Mouse (Mus musculus) kidney, embryonic 14.5 days (tissue): Measurements from ENCODE around the gene Ugt1a7c. TPM values are rescaled to one million over a fixed set of nuclear protein-coding genes. Genes with fewer than 3 reads are reported as not detected.
A peak's percentile ranks its signal among the peaks of the same experiment; 100 is the strongest.
"Not testable (repeated sequence)": the region's sequence is repeated elsewhere in the genome, so short reads cannot be mapped to it uniquely, and the experiment has no call there.

ENCODE experiments used
- ATAC-seq: fragments of 200-750 bp; cut with Nextera tagmentation; 2 replicates; pipeline ENCODE4 v1.8.0; 2017; ENCODE audit warnings: moderate number of reproducible peaks, mild to moderate bottlenecking, moderate TSS enrichment, moderate library complexity; ENCODE audit not compliant: low FRiP score, low TSS enrichment
- H3K27ac ChIP-seq: fragments of 300-500 bp; sonication (generic); 2 replicates; pipeline ENCODE4 v1.5.1; 2014; ENCODE audit warnings: low read depth, mild to moderate bottlenecking, low read length, moderate library complexity, mixed read lengths
- H3K27me3 ChIP-seq: fragments of 300-500 bp; sonication (generic); 2 replicates; pipeline ENCODE4 v1.6.1; 2014; ENCODE audit warnings: mild to moderate bottlenecking, low read length; ENCODE audit not compliant: control insufficient read depth, insufficient read depth
- H3K36me3 ChIP-seq: fragments of 300-500 bp; sonication (generic); 2 replicates; pipeline ENCODE4 v1.6.1; 2014; ENCODE audit warnings: low read length, mixed read lengths; ENCODE audit not compliant: control insufficient read depth, insufficient read depth
- H3K4me1 ChIP-seq: fragments of 300-500 bp; sonication (generic); 2 replicates; pipeline ENCODE4 v1.6.1; 2014; ENCODE audit warnings: low read length, mixed read lengths; ENCODE audit not compliant: control insufficient read depth, insufficient read depth
- H3K4me2 ChIP-seq: fragments of 300-500 bp; sonication (generic); replicated peaks from 2 replicates; pipeline ENCODE4 v1.6.1; 2014; ENCODE audit warnings: low read depth, mild to moderate bottlenecking, low read length
- H3K4me3 ChIP-seq: fragments of 300-500 bp; sonication (generic); 2 replicates; pipeline ENCODE4 v1.5.1; 2014; ENCODE audit warnings: mild to moderate bottlenecking, low read length
- H3K9ac ChIP-seq: fragments of 300-500 bp; sonication (generic); 2 replicates; pipeline ENCODE4 v1.6.1; 2014; ENCODE audit warnings: low read depth, mild to moderate bottlenecking, low read length, moderate library complexity
- H3K9me3 ChIP-seq: fragments of 300-500 bp; sonication (generic); 2 replicates; pipeline ENCODE4 v1.6.1; 2016; ENCODE audit warnings: low read length; ENCODE audit not compliant: control insufficient read depth
- WGBS: fragments of 180-500 bp; shearing (Covaris S2); extraction: QIAGEN DNeasy Blood & Tissue Kit; methylation state at CpG from one replicate; pipeline ENCODE4 v1.1.7; 2014; 5-methylcytosine and 5-hydroxymethylcytosine counted together
- polyA plus RNA-seq: library from polyadenylated mRNA; unstranded; fragments of >200 nt; fragmentation: Nextera tagmentation; extraction: Ambion mirVana; gene quantifications from 2 replicates; pipeline ENCODE4 v1.2.1, GENCODE M21; 2014

Gene Ugt1a7c
- 4.6 and 6.1 TPM in 2 replicates for polyA plus RNA-seq

DNA sequence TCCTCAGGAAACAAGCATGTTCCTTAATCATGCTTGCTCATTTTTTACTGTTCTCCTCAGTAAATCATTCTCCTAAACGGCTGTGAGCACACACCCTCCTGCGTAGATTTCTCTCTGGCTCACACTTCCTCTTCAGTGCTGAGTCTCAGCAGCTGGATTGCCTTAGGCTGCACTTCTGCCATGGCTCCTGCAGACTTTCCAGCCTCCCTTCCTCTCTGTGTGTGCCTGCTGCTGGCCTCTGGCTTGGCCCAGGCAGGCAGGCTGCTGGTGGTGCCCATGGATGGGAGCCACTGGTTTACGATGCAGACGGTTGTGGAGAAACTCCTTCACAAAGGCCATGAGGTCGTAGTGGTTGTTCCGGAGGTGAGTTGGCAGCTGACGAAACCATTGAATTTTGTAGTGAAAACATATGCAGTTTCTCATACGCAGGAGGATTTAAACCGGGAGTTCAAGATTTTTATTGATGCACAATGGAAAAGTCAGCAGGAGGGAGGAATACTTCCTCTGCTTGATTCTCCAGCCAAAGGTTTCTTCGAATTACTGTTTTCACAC lies at the start of gene Ugt1a7c:
Gene Ugt1a7c (plus strand): TSS at position 122 of the 552 bp plus-strand sequence.
- WGBS = 16% methylated on average over 10 of the region's 10 CpGs
- ATAC-seq = peak; percentile 86
- Histone ChIP-seq H3K4me1 (peaks cover 4% of the 10 kb centered on the region; the same call in 1 of the 2 replicates), H3K4me3 (no peak within 1 kb of the TSS; the same call in 1 of the 2 replicates), H3K27me3 (no peaks in the 10 kb centered on the region), H3K9me3 (no peaks in the 10 kb centered on the region), H3K36me3 (no peaks in the 10 kb centered on the region), H3K27ac (peak within 1 kb of the TSS; percentile 67), H3K4me2 (peak within 1 kb of the TSS; percentile 29), H3K9ac (no peak within 1 kb of the TSS)

DNA sequence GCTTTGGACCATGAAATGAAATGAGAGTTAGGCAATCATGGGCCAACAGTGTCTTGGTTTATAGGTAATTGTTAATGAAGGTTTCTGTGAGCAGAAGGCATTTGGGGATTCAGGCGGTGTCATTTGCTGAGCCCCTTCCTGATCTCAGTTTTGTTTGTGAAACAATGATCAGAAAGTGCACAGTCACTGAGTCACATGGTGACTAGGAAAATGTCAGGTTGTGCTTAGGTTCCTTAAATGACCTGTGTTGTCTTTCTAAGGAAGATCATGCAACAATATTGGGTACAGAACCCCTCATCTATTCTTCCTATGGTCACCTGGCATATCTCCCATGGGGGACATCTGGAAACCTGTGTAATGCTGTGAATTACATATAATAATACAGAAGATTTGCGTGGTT lies 47.5 kb upstream of the Ugt1a7c start:
- not testable (repeated sequence) for H3K27me3 ChIP-seq, H3K9ac ChIP-seq, H3K4me2 ChIP-seq, H3K27ac ChIP-seq, H3K4me1 ChIP-seq, ATAC-seq, H3K9me3 ChIP-seq, H3K4me3 ChIP-seq, H3K36me3 ChIP-seq
- 88% methylated on average over 2 of the region's 2 CpGs for WGBS

DNA sequence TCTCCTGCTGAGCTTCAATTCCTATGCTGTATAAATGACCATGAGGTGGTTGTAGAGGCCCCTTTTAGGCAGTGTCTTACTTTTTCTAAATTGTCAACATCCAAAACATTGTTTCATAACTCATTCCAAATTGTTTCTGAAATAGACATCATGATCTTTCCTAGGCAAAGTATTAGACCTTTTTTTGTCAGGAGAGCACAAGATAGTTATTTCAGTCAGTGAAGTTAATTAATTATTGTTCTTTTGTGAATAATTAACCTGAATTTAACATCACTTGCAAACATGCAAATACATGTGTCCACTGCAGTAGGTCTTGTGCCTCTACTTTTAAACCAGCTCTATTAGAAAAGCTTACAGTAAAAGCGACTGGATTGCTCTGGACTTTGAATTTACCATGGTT lies 39.8 kb upstream of the Ugt1a7c start, which contains the start of gene Ugt1a10:
Gene Ugt1a10 (plus strand): TSS at position 301 of the 400 bp plus-strand sequence.
- Histone ChIP-seq H3K4me2 (no peak within 1 kb of the TSS), H3K4me3 (no peak within 1 kb of the TSS), H3K27me3 (no peaks in the 10 kb centered on the region), H3K9ac (no peak within 1 kb of the TSS), H3K27ac (no peak within 1 kb of the TSS), H3K9me3 (no peaks in the 10 kb centered on the region), H3K36me3 (no peaks in the 10 kb centered on the region), H3K4me1 (no peaks in the 10 kb centered on the region)
- WGBS = 80% methylated on average over 1 of the region's 1 CpGs
- no peak for ATAC-seq

GRCm38 (mm10) chr1:88066472-88067102 lies 28.3 kb upstream of the Ugt1a7c start:
- not testable (repeated sequence) for H3K4me1 ChIP-seq, H3K4me2 ChIP-seq, H3K27ac ChIP-seq, H3K36me3 ChIP-seq, H3K9me3 ChIP-seq, H3K27me3 ChIP-seq, H3K4me3 ChIP-seq, H3K9ac ChIP-seq
- peak; percentile 52; the same call in 1 of the 2 replicates for ATAC-seq
- 45% methylated on average over 1 of the region's 2 CpGs for WGBS

DNA sequence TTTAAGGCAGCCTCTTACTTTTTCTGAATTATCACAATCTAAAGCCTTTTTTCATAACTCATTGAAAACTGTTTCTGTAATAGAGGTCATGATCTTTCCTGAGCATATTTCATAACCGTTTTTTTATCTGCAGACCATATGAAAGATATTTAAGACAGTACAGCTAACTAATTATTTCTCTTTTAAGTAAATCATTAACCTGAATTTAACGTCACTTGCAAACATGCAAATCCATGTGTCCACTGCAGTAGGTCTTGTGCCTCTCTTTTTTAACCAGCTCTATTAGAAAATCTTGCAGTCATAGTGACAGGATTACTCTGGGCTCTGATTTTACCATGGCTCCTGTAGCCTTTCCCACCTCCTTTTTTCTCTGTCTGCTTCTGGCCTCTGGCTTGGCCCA lies 24.4 kb upstream of the Ugt1a7c start, which contains the start of gene Ugt1a9:
Gene Ugt1a9 (plus strand): TSS at position 306 of the 400 bp plus-strand sequence.
- Histone ChIP-seq H3K4me2 (no peak within 1 kb of the TSS), H3K27ac (no peak within 1 kb of the TSS), H3K27me3 (no peaks in the 10 kb centered on the region), H3K4me1 (no peaks in the 10 kb centered on the region), H3K9me3 (no peaks in the 10 kb centered on the region), H3K36me3 (no peaks in the 10 kb centered on the region), H3K4me3 (no peak within 1 kb of the TSS), H3K9ac (no peak within 1 kb of the TSS)
- ATAC-seq = no peak
- 71% methylated on average over 2 of the region's 2 CpGs for WGBS

DNA sequence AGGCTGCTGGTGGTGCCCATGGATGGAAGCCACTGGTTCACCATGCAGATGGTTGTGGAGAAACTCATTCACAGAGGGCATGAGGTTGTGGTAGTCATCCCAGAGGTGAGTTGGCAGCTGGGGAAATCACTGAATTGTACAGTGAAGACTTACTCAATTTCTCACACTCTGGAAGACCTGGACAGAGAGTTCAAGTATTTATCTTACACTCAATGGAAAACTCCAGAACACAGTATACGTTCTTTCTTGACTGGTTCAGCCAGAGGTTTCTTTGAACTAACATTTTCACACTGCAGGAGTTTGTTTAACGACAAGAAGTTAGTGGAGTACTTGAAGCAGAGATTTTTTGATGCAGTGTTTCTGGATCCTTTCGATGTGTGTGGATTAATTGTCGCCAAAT lies 24.0 kb upstream of the Ugt1a7c start:
- no peak overlapping the region for H3K4me3 ChIP-seq
- ATAC-seq = no peak
- H3K9ac ChIP-seq = no peak overlapping the region
- H3K27me3 ChIP-seq = no peaks in the 10 kb centered on the region
- no peak overlapping the region for H3K4me2 ChIP-seq
- no peaks in the 10 kb centered on the region for H3K4me1 ChIP-seq
- 82% methylated on average over 4 of the region's 4 CpGs for WGBS
- no peak overlapping the region for H3K27ac ChIP-seq
- no peaks in the 10 kb centered on the region for H3K9me3 ChIP-seq
- no peaks in the 10 kb centered on the region for H3K36me3 ChIP-seq

DNA sequence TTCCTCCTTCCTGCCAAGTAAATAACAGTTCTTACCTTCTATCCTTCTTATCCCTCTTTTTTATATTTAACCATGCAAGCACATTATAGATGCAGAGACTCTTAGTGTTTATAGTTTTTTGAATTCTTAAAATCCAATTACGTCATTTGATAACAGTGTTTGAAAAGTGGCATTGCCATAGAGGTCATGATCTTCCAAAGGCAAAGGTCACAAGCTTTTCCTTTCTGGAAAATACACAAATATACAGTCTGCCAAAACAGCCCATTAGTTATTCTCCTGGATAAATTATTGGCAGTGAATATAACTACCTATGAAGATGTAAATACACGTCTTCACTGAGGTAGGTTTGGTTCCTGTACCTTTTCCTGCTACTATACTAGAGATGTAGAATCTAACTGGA lies 20.4 kb upstream of the Ugt1a7c start:
- no peak overlapping the region for H3K27ac ChIP-seq
- WGBS = 89% methylated on average over 2 of the region's 2 CpGs
- no peak overlapping the region for H3K9ac ChIP-seq
- H3K4me1 ChIP-seq = no peaks in the 10 kb centered on the region
- no peaks in the 10 kb centered on the region for H3K27me3 ChIP-seq
- no peaks in the 10 kb centered on the region for H3K9me3 ChIP-seq
- H3K36me3 ChIP-seq = no peaks in the 10 kb centered on the region
- H3K4me3 ChIP-seq = no peak overlapping the region
- no peak for ATAC-seq
- no peak overlapping the region for H3K4me2 ChIP-seq

GRCm38 (mm10) chr1:88077128-88077527 lies 17.7 kb upstream of the Ugt1a7c start:
- Histone ChIP-seq H3K27ac (no peak overlapping the region), H3K9ac (no peak overlapping the region), H3K36me3 (no peaks in the 10 kb centered on the region), H3K9me3 (no peaks in the 10 kb centered on the region), H3K4me1 (no peaks in the 10 kb centered on the region), H3K27me3 (no peaks in the 10 kb centered on the region), H3K4me3 (no peak overlapping the region), H3K4me2 (no peak overlapping the region)
- no peak for ATAC-seq
- WGBS = 89% methylated on average over 1 of the region's 1 CpGs

DNA sequence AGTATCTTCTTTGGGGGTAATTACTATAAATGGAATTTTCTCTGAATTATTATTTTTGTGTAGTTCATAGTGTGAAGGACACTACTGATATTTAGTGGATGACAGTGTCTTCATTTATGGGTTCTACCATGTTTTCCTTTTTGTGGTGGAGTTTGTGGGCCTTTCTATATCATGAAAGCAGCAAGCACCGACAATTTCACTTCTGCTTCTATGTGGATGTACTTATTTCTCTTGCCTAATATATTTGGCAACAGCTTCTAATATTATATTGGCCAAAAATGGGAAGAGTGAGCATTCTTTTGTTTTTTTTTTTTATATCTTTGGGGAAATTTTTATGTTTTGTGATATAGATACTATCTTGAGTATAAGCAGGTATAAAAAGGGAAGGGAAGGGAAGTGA lies 13.2 kb upstream of the Ugt1a7c start:
- Histone ChIP-seq H3K4me2 (no peak overlapping the region), H3K27ac (no peak overlapping the region), H3K27me3 (no peaks in the 10 kb centered on the region), H3K4me1 (no peaks in the 10 kb centered on the region), H3K4me3 (no peak overlapping the region), H3K9ac (no peak overlapping the region), H3K9me3 (no peaks in the 10 kb centered on the region), H3K36me3 (no peaks in the 10 kb centered on the region)
- no peak for ATAC-seq
- WGBS = 93% methylated on average over 1 of the region's 1 CpGs
